Mouse (Mus musculus): ENCODE data around the gene Sema3a. TPM values are rescaled to one million over a fixed set of nuclear protein-coding genes. Genes with fewer than 3 reads are reported as not detected.

Gene Sema3a
- not detected in 2 replicates for polyA plus RNA-seq (2012; ENCODE audit: insufficient read depth, low replicate concordance)

- Histone ChIP-seq H3K4me3 (replicated peaks) (no peak within 1 kb of the TSS), H3K27me3 (replicated peaks) (no peaks in the 10 kb centered on the region), H3K9me3 (no peaks in the 10 kb centered on the region), H3K36me3 (replicated peaks; ENCODE audit: low read length) (no peaks in the 10 kb centered on the region), H3K4me1 (no peaks in the 10 kb centered on the region)
- TF ChIP-seq GATA1 (IDR thresholded peaks at IDR 0.05; ENCODE audit: borderline replicate concordance, low read length) (no peak), FLI1 (IDR thresholded peaks at IDR 0.05; ENCODE audit: low read length) (no peak)
These were observed at the start of gene Sema3a for GRCm38 (mm10) chr5:13125241-13125692. Gene Sema3a, plus strand, starts transcription at chr5:13125414.

- no peaks in the 10 kb centered on the region for H3K27me3 ChIP-seq (replicated peaks)
These were observed 40.3 kb upstream of the Sema3a start for GRCm38 (mm10) chr5:13084777-13085439.

GRCm38 (mm10) chr5:13090431-13090830 lies 34.8 kb upstream of the Sema3a start:
- no peak for TF ChIP-seq GATA1 (IDR thresholded peaks at IDR 0.05; ENCODE audit: borderline replicate concordance, low read length)
- TF ChIP-seq FLI1 (IDR thresholded peaks at IDR 0.05; ENCODE audit: low read length): no peak

More at GRCm38 (mm10) chr5:13084777-13085439, 40.3 kb upstream of the Sema3a start:
- no peaks in the 10 kb centered on the region for H3K36me3 ChIP-seq (replicated peaks; ENCODE audit: low read length)
- H3K4me1 ChIP-seq: no peaks in the 10 kb centered on the region
- TF ChIP-seq FLI1 (IDR thresholded peaks at IDR 0.05; ENCODE audit: low read length): no peak
- TF ChIP-seq GATA1 (IDR thresholded peaks at IDR 0.05; ENCODE audit: borderline replicate concordance, low read length): no peak
- H3K9me3 ChIP-seq: no peaks in the 10 kb centered on the region
- no peak overlapping the region for H3K4me3 ChIP-seq (replicated peaks)

GRCm38 (mm10) chr5:13109522-13109921 lies 15.7 kb upstream of the Sema3a start:
- no peak for TF ChIP-seq GATA1 (IDR thresholded peaks at IDR 0.05; ENCODE audit: borderline replicate concordance, low read length)
- no peak for TF ChIP-seq FLI1 (IDR thresholded peaks at IDR 0.05; ENCODE audit: low read length)
- Histone ChIP-seq H3K36me3 (replicated peaks; ENCODE audit: low read length) (no peaks in the 10 kb centered on the region), H3K9me3 (no peaks in the 10 kb centered on the region), H3K27me3 (replicated peaks) (no peaks in the 10 kb centered on the region), H3K4me3 (replicated peaks) (no peak overlapping the region), H3K4me1 (no peaks in the 10 kb centered on the region)

More at GRCm38 (mm10) chr5:13090431-13090830, 34.8 kb upstream of the Sema3a start:
- no peak overlapping the region for H3K4me3 ChIP-seq (replicated peaks)
- no peaks in the 10 kb centered on the region for H3K9me3 ChIP-seq
- H3K36me3 ChIP-seq (replicated peaks; ENCODE audit: low read length): no peaks in the 10 kb centered on the region
- H3K4me1 ChIP-seq: no peaks in the 10 kb centered on the region
- H3K27me3 ChIP-seq (replicated peaks): no peaks in the 10 kb centered on the region

- H3K36me3 ChIP-seq (replicated peaks; ENCODE audit: low read length): no peaks in the 10 kb centered on the region
- H3K9me3 ChIP-seq: no peaks in the 10 kb centered on the region
- H3K4me1 ChIP-seq: no peaks in the 10 kb centered on the region
- H3K4me3 ChIP-seq (replicated peaks): no peak overlapping the region
- TF ChIP-seq FLI1 (IDR thresholded peaks at IDR 0.05; ENCODE audit: low read length): no peak
- TF ChIP-seq GATA1 (IDR thresholded peaks at IDR 0.05; ENCODE audit: borderline replicate concordance, low read length): no peak
- H3K27me3 ChIP-seq (replicated peaks): no peaks in the 10 kb centered on the region
These were observed 8.0 kb upstream of the Sema3a start for GRCm38 (mm10) chr5:13117236-13117635.

- Histone ChIP-seq H3K4me1 (no peaks in the 10 kb centered on the region), H3K4me3 (replicated peaks) (no peak overlapping the region), H3K9me3 (no peaks in the 10 kb centered on the region), H3K27me3 (replicated peaks) (no peaks in the 10 kb centered on the region), H3K36me3 (replicated peaks; ENCODE audit: low read length) (no peaks in the 10 kb centered on the region)
- no peak for TF ChIP-seq FLI1 (IDR thresholded peaks at IDR 0.05; ENCODE audit: low read length)
- TF ChIP-seq GATA1 (IDR thresholded peaks at IDR 0.05; ENCODE audit: borderline replicate concordance, low read length): no peak
These were observed 543 bp downstream of the Sema3a start for GRCm38 (mm10) chr5:13125757-13126156.

GRCm38 (mm10) chr5:13126196-13126595 lies 982 bp downstream of the Sema3a start:
- Histone ChIP-seq H3K36me3 (replicated peaks; ENCODE audit: low read length) (no peaks in the 10 kb centered on the region), H3K4me3 (replicated peaks) (no peak overlapping the region), H3K27me3 (replicated peaks) (no peaks in the 10 kb centered on the region), H3K9me3 (no peaks in the 10 kb centered on the region), H3K4me1 (no peaks in the 10 kb centered on the region)
- no peak for TF ChIP-seq GATA1 (IDR thresholded peaks at IDR 0.05; ENCODE audit: borderline replicate concordance, low read length)
- no peak for TF ChIP-seq FLI1 (IDR thresholded peaks at IDR 0.05; ENCODE audit: low read length)

GRCm38 (mm10) chr5:13127121-13127520 lies 1.9 kb downstream of the Sema3a start:
- H3K36me3 ChIP-seq (replicated peaks; ENCODE audit: low read length): no peaks in the 10 kb centered on the region

GRCm38 (mm10) chr5:13144733-13145457 lies 19.7 kb downstream of the Sema3a start:
- no peaks in the 10 kb centered on the region for H3K9me3 ChIP-seq
- H3K4me1 ChIP-seq: no peaks in the 10 kb centered on the region
- no peak overlapping the region for H3K4me3 ChIP-seq (replicated peaks)
- TF ChIP-seq GATA1 (IDR thresholded peaks at IDR 0.05; ENCODE audit: borderline replicate concordance, low read length) (no peak), FLI1 (IDR thresholded peaks at IDR 0.05; ENCODE audit: low read length) (no peak)
- no peaks in the 10 kb centered on the region for H3K36me3 ChIP-seq (replicated peaks; ENCODE audit: low read length)
- no peaks in the 10 kb centered on the region for H3K27me3 ChIP-seq (replicated peaks)

More at GRCm38 (mm10) chr5:13127121-13127520, 1.9 kb downstream of the Sema3a start:
- H3K4me3 ChIP-seq (replicated peaks): no peak overlapping the region
- no peaks in the 10 kb centered on the region for H3K27me3 ChIP-seq (replicated peaks)
- H3K4me1 ChIP-seq: no peaks in the 10 kb centered on the region
- no peaks in the 10 kb centered on the region for H3K9me3 ChIP-seq
- TF ChIP-seq FLI1 (IDR thresholded peaks at IDR 0.05; ENCODE audit: low read length): no peak
- no peak for TF ChIP-seq GATA1 (IDR thresholded peaks at IDR 0.05; ENCODE audit: borderline replicate concordance, low read length)

- H3K4me3 ChIP-seq (replicated peaks): no peak overlapping the region
- no peaks in the 10 kb centered on the region for H3K9me3 ChIP-seq
- no peaks in the 10 kb centered on the region for H3K4me1 ChIP-seq
- no peaks in the 10 kb centered on the region for H3K36me3 ChIP-seq (replicated peaks; ENCODE audit: low read length)
- H3K27me3 ChIP-seq (replicated peaks): no peaks in the 10 kb centered on the region
- TF ChIP-seq FLI1 (IDR thresholded peaks at IDR 0.05; ENCODE audit: low read length) (no peak), GATA1 (IDR thresholded peaks at IDR 0.05; ENCODE audit: borderline replicate concordance, low read length) (no peak)
These were observed 24.7 kb downstream of the Sema3a start for GRCm38 (mm10) chr5:13149909-13150308.
